Mouse (Mus musculus) c-Kit-positive CD71-positive TER-119-negative erythroid progenitor cells, embryonic 14.5 days (primary cell): ENCODE results near the gene Sipa1l3.

Experiments
- DNase-seq: peaks from one replicate; pipeline ENCODE4 v3.0.0-alpha.2; 2013; ENCODE audit warnings: low read depth

The Sipa1l3 gene

DNA sequence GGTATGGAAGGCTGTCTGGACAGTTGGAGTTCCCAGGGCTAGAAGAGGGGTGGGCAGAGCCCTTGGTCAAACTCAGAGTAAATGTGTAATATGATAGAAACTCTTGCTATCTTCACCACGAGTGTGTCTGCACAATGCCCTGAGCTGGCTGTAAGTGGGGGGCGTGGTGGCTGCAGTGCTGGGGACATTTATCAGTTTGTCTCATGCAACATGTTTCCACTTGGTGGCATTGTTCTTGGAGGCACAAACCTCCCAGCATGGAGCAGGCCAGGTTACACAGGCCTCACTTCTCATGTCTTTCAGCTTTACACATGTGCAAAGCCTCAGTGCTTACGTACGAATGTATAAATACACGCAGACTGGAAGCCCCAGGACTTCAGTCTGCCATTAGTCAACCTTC lies 146.3 kb downstream of the Sipa1l3 start:
- no peak for DNase-seq

DNA sequence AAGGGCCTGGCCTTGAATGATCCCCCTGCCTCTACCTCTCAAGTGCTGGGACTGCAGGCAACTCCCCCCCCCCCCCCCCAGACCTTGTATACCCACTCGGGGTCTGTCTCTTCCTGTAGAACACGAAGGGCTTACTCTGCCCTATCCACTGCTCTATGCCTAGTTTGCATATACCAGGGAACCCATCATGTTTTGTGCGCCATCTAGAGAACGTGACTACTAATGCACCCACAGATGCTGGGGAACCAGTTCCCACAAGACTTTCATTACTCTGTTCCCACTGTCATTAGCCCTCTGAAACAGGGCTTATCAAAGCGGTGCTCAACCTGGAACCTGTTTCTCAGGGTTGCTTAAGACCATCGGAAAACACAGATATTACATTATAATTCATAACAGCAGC lies 148.4 kb downstream of the Sipa1l3 start:
- no peak for DNase-seq

DNA sequence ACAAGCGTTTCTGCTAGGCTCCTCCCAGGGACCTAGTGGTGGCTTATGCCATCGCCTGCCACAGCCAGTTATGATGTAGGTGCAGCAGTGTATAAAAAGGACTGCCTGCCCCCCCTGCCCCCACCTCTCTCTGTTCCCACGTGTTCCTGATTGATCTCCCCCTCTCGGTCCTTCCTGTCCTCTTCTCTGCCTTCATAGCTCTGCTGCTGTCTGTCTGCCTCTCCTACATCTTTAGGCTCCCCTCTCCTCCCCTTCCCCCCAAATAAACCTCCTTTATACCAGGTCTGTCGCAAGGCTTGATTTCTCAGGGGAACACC lies 150.5 kb downstream of the Sipa1l3 start:
- no peak for DNase-seq

DNA sequence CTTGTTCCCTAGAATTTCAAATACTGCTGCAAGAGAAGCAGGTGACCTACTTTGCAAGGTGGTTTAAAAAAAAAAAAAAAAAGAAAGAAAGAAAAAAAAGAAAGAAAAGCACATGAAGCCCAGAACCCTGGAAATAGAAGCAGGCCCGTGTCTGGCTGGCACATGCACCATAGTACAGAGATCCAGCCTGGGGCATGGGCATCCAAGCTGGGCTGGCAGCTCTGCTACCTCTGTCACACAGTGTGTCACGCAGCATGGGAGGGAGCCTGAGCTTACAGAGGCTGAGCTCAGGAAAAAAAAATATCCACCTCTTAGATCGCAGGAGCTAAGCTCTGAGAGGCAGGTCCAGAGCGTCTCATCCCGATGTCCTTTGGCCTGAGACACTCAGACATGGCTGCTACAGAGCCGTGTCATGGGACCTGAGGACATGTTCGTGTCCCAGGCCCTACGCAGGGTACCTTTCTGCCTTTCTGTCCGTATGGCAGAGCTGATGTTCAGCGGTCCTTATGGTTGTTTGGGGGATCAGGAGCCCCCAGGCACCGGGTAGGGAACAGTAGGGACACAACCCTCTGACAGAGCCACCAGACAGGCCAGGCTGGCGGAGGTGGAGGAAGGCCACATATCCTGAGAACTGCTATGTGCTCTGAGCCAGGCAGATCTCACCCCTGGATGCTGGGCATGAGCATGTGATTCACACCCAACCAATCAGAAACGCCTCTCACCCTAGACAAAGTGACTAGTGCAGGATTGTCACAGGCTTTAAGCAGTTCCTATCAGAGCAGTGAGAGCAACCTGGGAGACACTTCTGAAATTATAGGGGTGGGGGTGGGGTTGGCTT lies 151.1 kb downstream of the Sipa1l3 start:
- no peak for DNase-seq

- DNase-seq = peak; percentile 44
Observed at GRCm38 (mm10) chr7:29364052-29364451, 154.4 kb downstream of the Sipa1l3 start.

- no peak for DNase-seq
Observed at GRCm38 (mm10) chr7:29361497-29361896, 156.9 kb downstream of the Sipa1l3 start.

DNA sequence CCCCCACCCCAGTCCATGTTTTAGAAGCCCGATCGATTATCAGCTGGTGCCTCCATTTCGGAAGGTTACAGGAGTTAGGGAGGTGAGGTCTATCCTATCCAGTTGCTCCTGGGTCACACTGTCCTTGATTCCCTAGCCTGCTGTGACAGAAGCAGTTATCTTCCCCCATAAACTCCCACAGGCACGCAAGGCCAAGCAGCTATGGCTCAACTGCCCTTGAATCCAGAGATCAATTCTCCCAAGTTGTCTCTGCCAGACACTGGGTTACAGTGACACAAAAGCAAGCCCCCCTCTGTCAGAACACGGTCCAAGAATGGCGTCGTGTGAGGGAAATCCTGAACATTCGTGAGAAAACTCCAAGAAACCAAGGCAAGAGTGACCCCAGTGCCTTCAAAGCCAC lies 163.0 kb downstream of the Sipa1l3 start:
- DNase-seq = no peak

DNA sequence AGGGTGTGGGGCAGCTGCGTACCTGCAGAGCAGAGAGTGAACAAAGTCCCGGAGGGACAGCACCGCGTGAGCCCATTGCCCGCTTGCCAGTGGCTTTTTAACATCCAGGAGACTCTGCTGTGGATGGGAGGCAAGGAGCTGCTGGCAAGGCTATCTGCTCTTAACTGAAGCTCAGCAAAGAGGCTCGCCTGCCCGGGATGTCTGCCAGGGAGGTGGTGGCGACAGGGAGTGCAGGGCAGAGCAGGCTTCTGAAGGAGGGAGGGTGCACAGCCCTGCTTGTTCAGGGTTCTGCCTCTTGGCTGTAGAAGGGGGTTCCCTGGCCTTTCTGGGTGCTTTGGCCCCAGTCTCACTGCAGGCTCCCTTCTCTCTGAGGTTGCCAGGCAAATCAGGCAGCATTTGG lies 164.3 kb downstream of the Sipa1l3 start:
- DNase-seq = no peak

DNA sequence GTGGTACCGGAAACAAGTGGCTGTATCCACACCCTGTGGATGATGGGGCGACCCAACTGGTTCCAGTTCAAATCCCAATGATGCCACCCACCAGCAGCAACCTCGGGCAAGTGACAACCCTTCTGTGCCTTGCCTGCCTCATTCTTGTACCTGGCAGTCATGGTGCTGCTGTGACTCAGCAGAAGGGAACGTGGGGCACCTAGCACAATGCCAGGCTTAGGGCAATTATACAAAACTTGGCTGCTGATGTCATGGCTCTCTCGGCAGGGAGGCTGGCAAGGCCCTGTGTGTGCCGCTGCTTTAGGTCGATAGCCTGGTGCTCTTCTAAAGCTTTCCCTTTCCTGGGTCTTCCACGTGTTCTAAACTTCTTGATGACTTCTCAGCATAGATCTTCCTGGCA lies 166.2 kb downstream of the Sipa1l3 start:
- no peak for DNase-seq

DNA sequence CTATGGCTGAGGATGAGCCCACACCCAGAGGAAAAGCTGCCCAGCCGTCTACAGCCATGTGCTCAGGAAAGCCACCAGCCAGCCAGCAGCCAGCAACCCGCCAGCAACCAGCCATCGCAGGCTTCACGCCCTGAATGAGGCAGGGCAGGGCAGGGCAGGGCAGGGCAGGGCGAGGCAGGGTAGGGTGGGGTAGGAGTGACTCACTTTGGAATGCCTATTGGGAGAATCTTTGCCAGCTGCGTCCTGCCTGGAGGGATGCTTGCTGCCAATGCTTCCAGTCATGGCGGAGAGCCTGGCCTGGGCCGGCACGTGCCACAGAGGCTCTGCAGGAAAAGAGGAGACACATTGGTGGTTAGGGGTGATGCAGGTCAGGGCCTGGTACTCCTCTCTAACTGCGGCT lies 168.0 kb downstream of the Sipa1l3 start:
- no peak for DNase-seq

DNA sequence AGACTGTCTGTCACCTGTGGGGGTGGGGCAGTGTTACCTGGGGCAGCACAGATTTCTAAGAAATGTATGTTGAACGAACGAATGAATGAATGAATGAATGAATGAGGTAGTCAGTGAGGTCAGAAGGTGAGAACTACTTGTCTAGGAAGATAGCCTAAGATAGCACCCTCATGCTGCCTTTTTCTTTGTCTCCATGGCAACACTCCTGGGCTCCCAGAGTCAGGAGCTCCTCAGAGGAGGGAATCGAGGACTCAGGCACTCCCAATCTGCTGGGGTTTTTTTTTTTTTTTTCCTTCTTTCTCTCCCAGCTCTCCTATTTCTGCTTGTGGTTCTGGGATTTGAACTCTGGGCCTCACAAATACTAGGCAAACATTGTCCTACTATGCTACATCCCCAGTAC lies 172.2 kb downstream of the Sipa1l3 start:
- DNase-seq = no peak

- DNase-seq = no peak
Observed at GRCm38 (mm10) chr7:29345534-29345933, 172.9 kb downstream of the Sipa1l3 start.

DNA sequence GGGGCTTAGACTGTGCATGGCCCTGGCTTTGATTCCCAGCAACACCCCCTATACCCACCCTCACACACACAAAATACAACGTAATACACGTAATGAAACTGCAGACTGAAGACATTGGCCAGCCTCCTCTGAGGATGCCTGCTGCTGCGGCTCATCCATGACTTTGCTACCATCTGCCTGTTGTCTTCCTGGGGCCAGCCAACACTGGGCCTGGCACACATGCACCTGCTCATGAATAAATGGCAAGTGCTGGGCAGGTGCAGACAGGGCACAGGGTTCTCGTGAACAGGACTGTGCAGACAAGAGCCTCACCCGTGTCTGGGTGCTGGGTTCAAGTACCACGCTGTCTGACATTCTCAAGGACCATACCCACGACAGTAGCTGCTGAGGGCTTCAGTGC lies 174.7 kb downstream of the Sipa1l3 start:
- no peak for DNase-seq

GRCm38 (mm10) chr7:29342489-29343092 lies 175.8 kb downstream of the Sipa1l3 start:
- DNase-seq = no peak

- DNase-seq = no peak
Observed at GRCm38 (mm10) chr7:29341722-29342121, 176.7 kb downstream of the Sipa1l3 start.

- DNase-seq = no peak
Observed at GRCm38 (mm10) chr7:29340838-29341237, 177.6 kb downstream of the Sipa1l3 start.

- DNase-seq = no peak
Observed at GRCm38 (mm10) chr7:29340247-29340646, 178.2 kb downstream of the Sipa1l3 start.

- DNase-seq = peak; percentile 90
Observed at GRCm38 (mm10) chr7:29338984-29339679, 179.3 kb downstream of the Sipa1l3 start.

DNA sequence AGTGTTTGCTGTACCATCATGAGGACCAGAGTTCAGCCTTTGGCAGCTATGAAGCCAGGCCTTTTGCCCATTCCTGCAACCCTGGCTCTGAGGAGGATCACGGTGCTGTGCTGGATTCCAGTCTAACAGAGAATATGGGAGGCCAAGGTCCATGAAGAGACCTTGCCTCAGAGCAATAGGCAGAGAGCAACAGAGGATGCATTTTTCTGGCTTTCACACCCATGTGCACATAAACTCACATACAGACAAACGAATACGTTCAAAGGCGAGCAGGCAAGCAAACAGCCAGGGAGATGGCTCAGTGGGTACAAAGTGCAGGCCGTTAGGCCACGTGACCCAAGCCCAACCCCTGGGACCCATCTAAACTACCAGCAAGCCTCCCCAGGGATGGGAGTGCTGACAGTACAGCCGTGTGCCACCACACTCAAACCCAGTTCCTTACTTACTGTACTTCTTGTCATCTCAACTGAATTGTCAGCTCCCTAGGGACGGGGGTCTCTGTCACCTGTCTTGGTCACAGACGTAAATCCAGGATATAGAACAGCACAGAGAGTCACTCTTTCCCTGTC lies 180.0 kb downstream of the Sipa1l3 start:
- DNase-seq = no peak

DNA sequence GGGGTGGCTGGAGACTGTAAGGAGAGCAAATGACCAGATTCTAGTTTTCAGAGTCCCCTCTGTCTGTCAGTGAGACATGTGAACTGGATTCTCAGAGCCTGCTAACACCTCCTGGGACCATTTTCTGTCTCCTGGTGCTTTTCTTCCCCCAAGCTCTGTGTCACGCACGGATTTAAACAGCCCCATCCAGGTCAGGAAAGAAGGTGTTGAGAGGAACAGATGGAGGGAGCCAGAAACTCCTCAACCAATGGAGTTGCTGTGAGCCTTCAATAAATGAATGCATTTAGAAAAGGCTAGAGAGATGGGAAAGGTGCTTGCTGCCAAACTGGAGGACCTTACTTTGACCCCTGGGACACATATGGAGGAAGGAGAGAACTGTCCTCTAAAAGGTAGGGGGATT lies 180.7 kb downstream of the Sipa1l3 start:
- no peak for DNase-seq

GRCm38 (mm10) chr7:29336795-29337319 lies 181.6 kb downstream of the Sipa1l3 start:
- DNase-seq = no peak

- DNase-seq = no peak
Observed at GRCm38 (mm10) chr7:29335841-29336671, 182.4 kb downstream of the Sipa1l3 start.
